Mouse (Mus musculus): ENCODE results near the gene Pdcd4. TPM values are rescaled to one million over a fixed set of nuclear protein-coding genes. Genes with fewer than 3 reads are reported as not detected.
A peak's percentile ranks its signal among the peaks of the same experiment; 100 is the strongest.

The Pdcd4 gene
- polyA plus RNA-seq, 1 experiment from 2014 or later: 61.9 TPM

DNA sequence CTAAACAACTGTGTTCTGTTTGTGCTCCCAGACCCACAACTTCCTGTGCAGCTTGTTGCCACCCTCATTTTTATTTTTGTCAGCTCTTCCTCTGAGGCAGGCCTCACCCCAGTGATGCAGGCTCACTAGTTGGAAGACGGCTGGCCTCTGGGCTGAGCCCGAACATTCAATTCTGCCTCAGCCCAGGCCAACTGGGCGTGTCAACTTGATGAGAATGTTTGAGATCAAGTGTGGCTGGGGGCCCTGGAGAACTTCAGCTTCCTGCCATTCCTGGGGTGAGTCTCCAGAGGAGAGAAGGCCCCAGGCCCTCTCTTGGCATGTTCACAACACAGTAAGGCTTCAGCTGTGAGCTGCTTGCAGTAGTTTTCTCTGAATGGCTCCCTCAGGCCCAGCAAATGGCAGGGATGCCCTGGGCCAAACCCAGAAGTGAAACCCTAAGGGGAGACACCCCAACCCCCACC lies 1.7 kb downstream of the Pdcd4 start:
- ATAC-seq (ENCODE audit: low FRiP score): no peak
- WGBS: 77% methylated on average over 3 of the region's 3 CpGs

DNA sequence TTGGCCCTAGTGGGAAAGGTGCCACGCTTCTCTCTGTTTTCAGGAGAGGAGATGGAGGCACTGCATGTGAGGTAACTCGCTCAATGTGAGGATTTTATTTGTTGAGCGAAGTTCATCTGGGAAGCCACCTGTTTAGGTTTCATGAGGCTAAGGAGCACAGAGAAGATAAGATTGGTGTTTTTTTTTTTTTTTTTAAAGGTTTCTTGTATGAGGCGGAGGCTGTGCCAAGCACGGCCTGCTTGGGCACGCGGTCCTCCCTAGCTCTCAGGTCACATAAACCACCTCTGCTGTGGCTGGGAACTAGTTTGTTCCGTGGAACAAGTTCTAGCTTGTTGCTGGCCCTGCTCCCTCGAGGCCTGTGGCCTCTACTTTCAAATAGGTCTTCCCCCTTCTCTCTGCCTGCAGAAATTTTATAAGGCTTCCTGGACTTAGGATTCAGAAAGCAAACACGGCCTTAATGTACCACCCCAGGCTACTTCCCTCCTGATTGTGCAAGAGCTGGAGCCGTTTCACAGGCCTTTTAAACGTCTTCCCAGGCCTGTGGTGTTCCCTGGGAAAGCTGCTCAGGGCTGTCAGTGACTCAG lies 2.6 kb downstream of the Pdcd4 start:
- Histone ChIP-seq H3K4me3 (ENCODE audit: low read depth, low read length) (no peak overlapping the region), H3K4me2 (no peak overlapping the region), H3K27ac (ENCODE audit: low read depth, low read length) (no peak overlapping the region), H3K9me3 (ENCODE audit: control insufficient read depth, low read length) (no peaks in the 10 kb centered on the region), H3K4me1 (ENCODE audit: control insufficient read depth, insufficient read depth, low read length) (no peaks in the 10 kb centered on the region), H3K36me3 (ENCODE audit: control insufficient read depth, insufficient read depth, low read length) (no peaks in the 10 kb centered on the region), H3K9ac (ENCODE audit: low read length) (no peak overlapping the region), H3K27me3 (ENCODE audit: control insufficient read depth, insufficient read depth, low read length) (no peaks in the 10 kb centered on the region)
- DNase-seq (ENCODE audit: low spot score, missing footprints) (no peak), ATAC-seq (ENCODE audit: low FRiP score) (no peak)
- WGBS: 81% methylated on average over 12 of the region's 12 CpGs

More for the DNA sequence above, 1.7 kb downstream of the Pdcd4 start:
- no peak overlapping the region for H3K4me3 ChIP-seq (ENCODE audit: low read depth, low read length)
- DNase-seq (ENCODE audit: low spot score, missing footprints): no peak
- H3K4me2 ChIP-seq: no peak overlapping the region
- H3K9me3 ChIP-seq (ENCODE audit: control insufficient read depth, low read length): no peaks in the 10 kb centered on the region
- H3K9ac ChIP-seq (ENCODE audit: low read length): no peak overlapping the region
- H3K27me3 ChIP-seq (ENCODE audit: control insufficient read depth, insufficient read depth, low read length): no peaks in the 10 kb centered on the region
- no peaks in the 10 kb centered on the region for H3K36me3 ChIP-seq (ENCODE audit: control insufficient read depth, insufficient read depth, low read length)
- H3K27ac ChIP-seq (ENCODE audit: low read depth, low read length): no peak overlapping the region
- no peaks in the 10 kb centered on the region for H3K4me1 ChIP-seq (ENCODE audit: control insufficient read depth, insufficient read depth, low read length)

DNA sequence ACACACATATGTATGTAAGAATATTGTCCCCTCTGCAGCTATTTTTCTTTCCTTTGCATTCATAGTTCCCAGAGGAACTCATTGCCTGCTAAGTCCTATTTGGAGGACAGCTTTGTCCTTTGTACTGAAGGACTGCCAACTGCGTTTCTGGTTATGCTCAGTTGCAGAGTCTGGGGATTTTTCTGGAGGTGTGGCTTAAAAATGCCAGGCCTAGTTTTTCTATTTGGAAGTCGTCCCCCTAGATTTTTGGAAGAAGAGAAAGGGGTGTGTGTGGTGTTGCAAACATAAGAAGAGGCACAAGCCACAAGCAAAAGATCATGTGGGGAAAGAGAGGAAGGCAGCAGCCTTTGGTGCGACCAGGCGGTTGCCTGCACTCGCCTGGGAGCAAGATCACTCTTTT lies 6.0 kb downstream of the Pdcd4 start:
- WGBS: 87% methylated on average over 5 of the region's 5 CpGs
- ATAC-seq (ENCODE audit: low FRiP score): no peak
- H3K9me3 ChIP-seq (ENCODE audit: control insufficient read depth, low read length): no peaks in the 10 kb centered on the region

DNA sequence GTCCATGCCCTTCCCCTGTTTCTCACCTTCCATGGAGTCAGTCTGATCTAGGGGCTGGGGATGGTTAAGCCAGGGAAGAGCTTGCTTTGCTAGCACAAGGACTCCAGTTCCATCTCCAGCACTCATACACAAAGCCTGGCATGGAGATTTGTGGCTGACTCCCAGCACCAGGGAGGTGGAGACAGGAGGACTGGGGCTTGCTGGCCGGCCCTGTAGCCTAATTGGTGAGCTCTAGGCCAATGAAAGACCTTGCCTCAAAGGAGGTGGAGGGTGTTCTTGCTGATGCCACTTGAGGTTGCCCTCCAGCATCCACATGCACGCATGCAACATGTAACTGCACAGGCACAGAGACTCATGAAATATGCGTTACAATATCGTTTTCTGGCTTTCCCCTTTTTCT lies 6.5 kb downstream of the Pdcd4 start:
- ATAC-seq (ENCODE audit: low FRiP score) (no peak), DNase-seq (ENCODE audit: low spot score, missing footprints) (no peak)
- Histone ChIP-seq H3K27ac (ENCODE audit: low read depth, low read length) (no peak overlapping the region), H3K27me3 (ENCODE audit: control insufficient read depth, insufficient read depth, low read length) (no peaks in the 10 kb centered on the region), H3K9me3 (ENCODE audit: control insufficient read depth, low read length) (no peaks in the 10 kb centered on the region), H3K9ac (ENCODE audit: low read length) (no peak overlapping the region), H3K36me3 (ENCODE audit: control insufficient read depth, insufficient read depth, low read length) (no peaks in the 10 kb centered on the region), H3K4me1 (ENCODE audit: control insufficient read depth, insufficient read depth, low read length) (peaks cover 4% of the 10 kb centered on the region; the same call in 1 of the 2 replicates), H3K4me2 (no peak overlapping the region), H3K4me3 (ENCODE audit: low read depth, low read length) (no peak overlapping the region)
- WGBS: 85% methylated on average over 4 of the region's 4 CpGs

More for the DNA sequence above, 6.0 kb downstream of the Pdcd4 start:
- no peaks in the 10 kb centered on the region for H3K36me3 ChIP-seq (ENCODE audit: control insufficient read depth, insufficient read depth, low read length)
- DNase-seq (ENCODE audit: low spot score, missing footprints): no peak
- no peak overlapping the region for H3K9ac ChIP-seq (ENCODE audit: low read length)
- no peak overlapping the region for H3K27ac ChIP-seq (ENCODE audit: low read depth, low read length)
- no peak overlapping the region for H3K4me2 ChIP-seq
- H3K4me1 ChIP-seq (ENCODE audit: control insufficient read depth, insufficient read depth, low read length): peaks cover 4% of the 10 kb centered on the region; the same call in 1 of the 2 replicates
- no peaks in the 10 kb centered on the region for H3K27me3 ChIP-seq (ENCODE audit: control insufficient read depth, insufficient read depth, low read length)
- H3K4me3 ChIP-seq (ENCODE audit: low read depth, low read length): no peak overlapping the region

DNA sequence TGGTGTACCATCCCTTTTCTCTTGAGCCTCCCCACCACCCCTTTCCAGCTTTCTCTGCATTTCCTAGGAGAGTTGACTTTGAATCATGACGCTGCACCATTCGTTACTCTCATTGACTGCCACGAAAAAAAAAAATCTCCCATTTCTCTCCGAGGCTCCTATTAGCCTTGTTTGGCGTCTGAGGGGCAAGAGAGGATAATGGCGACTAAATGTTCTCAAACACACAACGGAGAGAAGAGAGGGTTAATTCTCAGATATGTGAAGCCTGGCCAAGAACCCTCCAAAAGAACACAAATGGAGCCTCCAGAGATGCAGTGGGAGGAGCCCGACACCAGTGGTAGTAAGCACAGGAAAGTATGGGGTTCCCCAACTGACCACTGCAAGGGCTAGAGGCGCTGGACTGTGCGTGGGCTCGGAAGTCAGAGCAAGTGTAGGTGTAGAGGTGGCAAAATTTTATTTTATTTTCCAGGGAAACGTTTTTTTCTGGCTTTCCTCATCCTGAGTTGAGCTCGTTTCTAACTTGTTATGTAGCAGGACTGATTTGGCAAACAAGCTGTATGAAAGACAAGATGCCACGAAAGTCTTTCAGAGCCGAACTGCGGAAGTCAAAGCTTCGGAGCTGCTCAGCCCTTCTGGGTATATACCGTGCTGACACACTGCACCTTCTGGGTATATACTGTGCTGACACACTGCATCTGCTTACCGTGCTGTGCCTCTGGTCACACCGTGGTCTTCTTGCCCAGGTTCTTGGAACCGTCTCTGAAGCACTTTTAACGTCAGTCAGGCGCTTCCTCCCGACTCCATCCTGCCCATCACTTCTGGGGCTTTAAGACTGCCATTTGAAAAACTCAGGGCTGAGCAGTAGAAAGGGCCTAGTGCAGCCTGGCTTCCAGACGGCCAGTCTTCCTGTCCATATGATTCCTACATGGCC lies 7.2 kb downstream of the Pdcd4 start:
- DNase-seq (ENCODE audit: low spot score, missing footprints): no peak
- H3K36me3 ChIP-seq (ENCODE audit: control insufficient read depth, insufficient read depth, low read length): no peaks in the 10 kb centered on the region
- 86% methylated on average over 25 of the region's 25 CpGs for WGBS
- H3K4me3 ChIP-seq (ENCODE audit: low read depth, low read length): no peak overlapping the region
- H3K27ac ChIP-seq (ENCODE audit: low read depth, low read length): no peak overlapping the region
- H3K9ac ChIP-seq (ENCODE audit: low read length): no peak overlapping the region
- no peak overlapping the region for H3K4me2 ChIP-seq
- ATAC-seq (ENCODE audit: low FRiP score): no peak
- no peaks in the 10 kb centered on the region for H3K27me3 ChIP-seq (ENCODE audit: control insufficient read depth, insufficient read depth, low read length)
- H3K9me3 ChIP-seq (ENCODE audit: control insufficient read depth, low read length): no peaks in the 10 kb centered on the region
- H3K4me1 ChIP-seq (ENCODE audit: control insufficient read depth, insufficient read depth, low read length): peaks cover 6% of the 10 kb centered on the region; the same call in 1 of the 2 replicates

DNA sequence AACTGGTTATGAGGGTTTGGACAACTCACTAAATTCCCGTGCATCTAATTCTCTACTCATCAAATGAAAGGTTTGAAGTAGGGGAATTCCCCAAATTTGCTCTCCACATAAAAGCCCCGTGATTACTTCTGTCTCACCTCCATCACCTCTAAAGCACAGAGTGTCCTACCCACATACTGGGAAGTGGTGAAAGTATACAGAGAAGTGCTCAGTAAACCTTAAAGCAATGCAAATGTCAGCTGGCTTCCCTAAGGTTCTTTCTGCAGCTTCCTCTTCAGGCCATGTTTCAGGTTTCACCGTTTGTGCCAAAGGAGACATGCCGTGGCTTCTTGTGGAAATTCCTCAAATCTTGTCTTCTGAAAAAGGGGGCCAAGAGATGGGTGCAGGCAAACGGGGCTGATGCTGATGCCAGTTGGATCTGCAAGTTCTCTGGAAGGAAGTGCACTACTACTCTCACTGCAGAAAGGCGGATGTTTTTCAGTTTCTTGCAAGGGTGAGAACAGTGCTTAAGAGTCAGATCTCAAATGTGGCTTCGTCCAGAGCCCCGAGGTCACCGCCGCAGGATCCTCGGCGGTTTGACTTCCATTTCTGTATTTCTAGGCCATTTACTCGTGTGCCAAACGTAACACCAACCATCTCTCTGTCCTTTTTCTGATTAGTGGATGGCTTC lies 8.0 kb downstream of the Pdcd4 start:
- Histone ChIP-seq H3K4me1 (ENCODE audit: control insufficient read depth, insufficient read depth, low read length) (peaks cover 11% of the 10 kb centered on the region; the same call in 1 of the 2 replicates), H3K36me3 (ENCODE audit: control insufficient read depth, insufficient read depth, low read length) (no peaks in the 10 kb centered on the region), H3K27me3 (ENCODE audit: control insufficient read depth, insufficient read depth, low read length) (no peaks in the 10 kb centered on the region), H3K4me2 (no peak overlapping the region), H3K27ac (ENCODE audit: low read depth, low read length) (no peak overlapping the region), H3K9me3 (ENCODE audit: control insufficient read depth, low read length) (no peaks in the 10 kb centered on the region), H3K4me3 (ENCODE audit: low read depth, low read length) (no peak overlapping the region), H3K9ac (ENCODE audit: low read length) (no peak overlapping the region)
- ATAC-seq (ENCODE audit: low FRiP score) (no peak), DNase-seq (ENCODE audit: low spot score, missing footprints) (no peak)
- 85% methylated on average over 14 of the region's 14 CpGs for WGBS

DNA sequence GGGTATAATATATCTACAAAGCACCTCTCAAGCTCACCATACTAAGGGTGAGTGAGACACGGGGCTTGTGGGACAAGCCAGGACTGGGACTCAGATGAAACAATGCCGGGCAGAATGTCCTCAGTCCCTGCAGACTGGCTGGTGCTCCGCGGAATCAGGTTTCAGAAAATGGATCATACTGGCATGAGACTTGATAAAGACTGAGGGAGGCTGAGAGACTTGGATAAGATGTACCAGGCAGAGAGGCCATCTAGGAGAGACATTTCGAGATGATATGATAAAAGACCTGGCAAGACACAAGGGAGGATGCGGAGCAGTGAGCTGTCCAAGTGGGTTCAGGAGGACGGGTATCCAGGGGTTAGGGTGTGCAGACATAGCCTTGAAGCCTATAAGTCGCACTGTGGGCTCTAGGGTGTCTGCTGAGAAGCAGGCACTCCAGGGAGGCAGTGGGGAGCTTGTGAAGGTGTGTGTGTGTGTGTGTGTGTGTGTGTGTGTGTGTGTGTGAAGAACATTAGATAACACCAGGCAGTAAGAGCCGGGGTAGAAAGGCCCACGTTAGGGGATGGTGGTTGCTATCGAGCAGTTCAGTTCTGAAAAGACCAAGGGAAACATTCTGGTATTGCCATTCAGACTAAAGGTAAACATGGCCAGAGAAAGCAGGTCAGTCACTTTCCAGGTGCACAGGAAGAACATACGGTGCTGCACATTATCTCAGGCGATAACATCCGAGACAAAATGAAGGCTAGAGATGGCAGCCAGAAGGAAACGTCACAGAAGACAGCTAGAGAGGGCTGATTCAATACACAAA lies 10.1 kb downstream of the Pdcd4 start:
- Histone ChIP-seq H3K4me1 (ENCODE audit: control insufficient read depth, insufficient read depth, low read length) (peaks cover 11% of the 10 kb centered on the region; the same call in 1 of the 2 replicates), H3K4me3 (ENCODE audit: low read depth, low read length) (peak overlapping the region; percentile 96; the same call in 1 of the 2 replicates), H3K9me3 (ENCODE audit: control insufficient read depth, low read length) (no peaks in the 10 kb centered on the region), H3K4me2 (peak overlapping the region; percentile 72), H3K27me3 (ENCODE audit: control insufficient read depth, insufficient read depth, low read length) (no peaks in the 10 kb centered on the region), H3K36me3 (ENCODE audit: control insufficient read depth, insufficient read depth, low read length) (no peaks in the 10 kb centered on the region), H3K9ac (ENCODE audit: low read length) (peak overlapping the region; percentile 63), H3K27ac (ENCODE audit: low read depth, low read length) (no peak overlapping the region)
- 66% methylated on average over 15 of the region's 15 CpGs for WGBS
- ATAC-seq (ENCODE audit: low FRiP score) (no peak; the same call in 1 of the 2 replicates), DNase-seq (ENCODE audit: low spot score, missing footprints) (no peak)

DNA sequence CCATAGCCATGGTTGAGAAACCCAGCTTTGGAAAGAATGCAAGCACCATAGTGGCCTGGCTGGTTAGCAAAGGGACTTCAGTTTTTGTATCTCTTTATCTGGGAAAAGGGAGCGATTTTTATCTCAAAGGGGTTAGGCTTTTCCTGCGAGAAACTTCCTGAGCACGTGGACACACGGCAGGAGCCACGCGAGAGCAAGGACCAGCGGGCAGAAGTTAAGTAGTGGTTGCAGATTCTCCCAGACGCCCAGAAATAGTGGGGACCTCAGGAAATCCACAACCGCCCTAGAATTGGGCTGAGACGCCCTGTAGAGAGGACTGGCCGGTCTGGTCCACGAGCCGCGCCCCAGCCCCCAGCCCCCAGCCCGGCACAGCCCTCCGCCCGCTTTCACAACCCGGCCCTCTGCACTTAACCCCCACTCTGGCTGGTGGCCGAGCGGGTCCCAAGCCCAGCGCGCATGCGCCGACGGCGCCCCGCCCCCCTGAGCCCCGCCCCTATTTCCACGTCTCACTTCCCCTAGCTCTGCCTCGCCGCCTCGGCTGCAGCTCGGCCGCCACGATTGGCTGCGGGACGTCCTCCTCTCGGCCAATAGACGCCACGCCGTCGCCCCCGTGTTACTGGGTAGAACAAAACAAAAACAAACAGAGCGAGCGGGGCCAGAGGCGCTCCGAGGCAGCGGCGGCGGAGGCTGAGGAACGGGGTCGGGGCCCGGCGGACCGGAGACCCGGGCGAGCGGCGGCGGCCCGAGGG lies 10.9 kb downstream of the Pdcd4 start:
- ATAC-seq (ENCODE audit: low FRiP score) (peak; percentile 98), DNase-seq (ENCODE audit: low spot score, missing footprints) (peak; percentile 100)
- H3K9me3 ChIP-seq (ENCODE audit: control insufficient read depth, low read length): no peaks in the 10 kb centered on the region
- peak overlapping the region; percentile 73 for H3K27ac ChIP-seq (ENCODE audit: low read depth, low read length)
- H3K4me1 ChIP-seq (ENCODE audit: control insufficient read depth, insufficient read depth, low read length): peaks cover 11% of the 10 kb centered on the region; the same call in 1 of the 2 replicates
- peak overlapping the region; percentile 96 for H3K4me3 ChIP-seq (ENCODE audit: low read depth, low read length)
- WGBS: under 1% methylated on average over 58 of the region's 61 CpGs
- H3K9ac ChIP-seq (ENCODE audit: low read length): peak overlapping the region; percentile 63
- no peaks in the 10 kb centered on the region for H3K36me3 ChIP-seq (ENCODE audit: control insufficient read depth, insufficient read depth, low read length)
- H3K27me3 ChIP-seq (ENCODE audit: control insufficient read depth, insufficient read depth, low read length): no peaks in the 10 kb centered on the region
- peak overlapping the region; percentile 72 for H3K4me2 ChIP-seq
